Mouse (Mus musculus) thymus, postnatal 0 days (tissue): ENCODE results near the gene Efcab5. TPM values are rescaled to one million over a fixed set of nuclear protein-coding genes. Genes with fewer than 3 reads are reported as not detected.

Experiments
- DNase-seq: peaks from one replicate; pipeline ENCODE4 v3.0.0-alpha.2; 2015; ENCODE audit warnings: low spot score
- polyA plus RNA-seq: library from polyadenylated mRNA; unstranded; fragments of >200 nt; fragmentation: Nextera tagmentation; extraction: Ambion mirVana; gene quantifications from 2 replicates; pipeline ENCODE4 v1.2.1, GENCODE M21; 2015

Gene Efcab5
- 0.37 and 0.96 TPM in 2 replicates for polyA plus RNA-seq

DNA sequence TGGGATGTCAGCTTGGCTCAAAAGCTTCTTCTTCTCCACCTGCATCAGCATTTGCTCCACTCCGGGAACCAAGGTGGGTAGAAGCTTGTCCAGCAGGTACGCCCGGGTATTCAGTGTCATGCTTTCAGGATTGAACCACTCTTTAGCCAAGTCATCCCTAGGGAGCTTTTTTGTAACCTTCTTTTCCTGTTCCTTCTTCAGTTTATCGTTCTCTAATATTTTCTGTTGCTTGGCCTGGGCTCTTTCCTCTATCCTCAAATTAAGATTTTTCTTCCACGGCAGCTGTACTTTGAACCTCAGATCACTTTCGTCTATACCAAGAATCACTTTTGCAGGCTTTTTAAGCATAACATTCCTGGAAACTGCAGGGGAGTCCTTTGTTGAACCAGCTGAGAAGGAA is at the start of gene Efcab5:
Gene Efcab5, minus strand, starts transcription at position 101 of the 400 bp plus-strand sequence.
- no peak for DNase-seq

- no peak for DNase-seq
These were observed 46.5 kb upstream of the Efcab5 start for GRCm38 (mm10) chr11:77235267-77235666.

DNA sequence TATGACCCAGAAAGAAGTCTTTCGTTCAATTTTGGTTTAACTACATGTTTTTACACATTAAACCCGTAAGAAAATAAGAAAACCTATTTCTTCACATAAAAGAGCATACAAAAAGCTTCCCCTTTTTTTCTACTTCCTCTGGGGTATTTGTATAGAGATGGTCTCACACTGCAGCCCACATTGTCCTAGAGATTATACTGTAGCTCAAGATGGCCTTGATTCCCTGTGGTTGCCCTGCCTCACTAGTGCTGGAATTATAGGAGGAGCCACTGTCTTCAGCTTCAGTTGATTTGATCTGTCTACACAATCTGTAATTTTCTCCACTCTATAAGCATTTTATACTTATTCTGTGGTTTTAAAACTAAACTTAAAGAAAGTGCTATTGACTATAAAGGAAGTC is 42.7 kb upstream of the Efcab5 start:
- DNase-seq, result no peak

GRCm38 (mm10) chr11:77230765-77231164 is 42.0 kb upstream of the Efcab5 start:
- DNase-seq, result no peak

GRCm38 (mm10) chr11:77216761-77217130 is 28.0 kb upstream of the Efcab5 start:
- peak; percentile 60 for DNase-seq

- DNase-seq, result peak; percentile 94
These were observed 27.4 kb upstream of the Efcab5 start, which contains the start of gene Ssh2 for GRCm38 (mm10) chr11:77215951-77216760. TSS of gene Ssh2 (plus strand) at chr11:77216287.

- no peak for DNase-seq
These were observed 26.7 kb upstream of the Efcab5 start for GRCm38 (mm10) chr11:77215483-77215882.

DNA sequence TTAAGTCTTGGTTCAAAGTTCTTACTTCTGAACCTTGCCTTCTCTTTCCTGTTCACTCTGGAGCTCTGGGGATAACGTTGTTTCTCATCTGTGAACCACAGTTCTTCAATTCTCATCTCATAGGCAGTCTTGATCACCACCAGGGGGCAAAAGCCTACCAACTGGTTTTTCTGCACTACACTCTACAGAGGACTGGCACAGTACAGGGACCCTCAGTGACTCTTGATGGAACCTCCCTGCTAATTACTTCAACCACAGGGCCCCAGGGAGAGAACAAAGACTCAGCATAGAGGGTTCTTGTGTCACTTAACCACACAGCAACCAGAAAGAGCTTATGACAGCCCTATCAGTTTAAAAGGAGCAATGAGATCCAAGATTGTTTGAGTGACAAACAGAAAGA is 26.0 kb upstream of the Efcab5 start:
- peak; percentile 88 for DNase-seq

DNA sequence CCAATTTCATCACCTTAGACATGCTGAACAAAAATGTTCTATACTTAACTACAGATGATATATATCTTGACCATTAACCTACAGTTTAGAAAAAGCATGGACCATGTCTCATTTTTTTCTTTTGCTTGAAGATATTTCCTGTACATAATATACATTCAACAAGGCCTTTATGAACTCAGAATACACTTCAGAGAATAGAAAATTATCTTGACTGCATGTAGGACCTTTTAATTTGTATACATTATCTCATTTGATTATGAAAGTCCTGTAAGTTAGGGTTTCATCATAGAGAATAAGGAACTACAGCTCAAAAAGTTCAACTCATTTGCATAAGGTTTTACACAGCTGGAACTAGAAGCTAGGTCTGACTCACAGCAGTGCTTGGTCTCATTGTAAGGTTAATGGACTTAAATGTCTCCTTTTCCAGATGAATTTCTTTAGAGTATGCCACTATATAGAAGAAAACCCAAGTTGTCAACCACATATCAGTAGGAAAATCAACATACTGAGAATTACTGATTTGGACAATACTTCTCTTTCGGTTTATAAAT is 25.4 kb upstream of the Efcab5 start:
- no peak for DNase-seq

DNA sequence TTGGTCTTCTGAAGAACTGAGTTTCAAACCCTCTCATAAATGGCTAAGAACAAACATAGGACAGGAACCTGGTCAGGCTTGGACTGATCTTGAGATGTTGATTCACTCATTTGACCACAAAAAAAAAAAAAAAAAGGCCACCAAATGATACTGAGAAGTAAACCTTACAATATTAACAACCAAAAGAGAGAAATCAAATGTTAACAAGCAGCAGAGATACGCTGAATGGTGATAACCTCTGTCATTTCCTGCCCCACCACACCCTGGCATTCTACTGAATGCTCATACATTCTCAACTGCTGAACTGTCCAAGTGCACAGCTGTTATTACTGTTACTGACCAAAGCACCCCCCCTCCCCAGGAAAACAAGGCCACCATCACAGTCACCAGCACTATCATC is 11.9 kb upstream of the Efcab5 start:
- DNase-seq, result no peak

DNA sequence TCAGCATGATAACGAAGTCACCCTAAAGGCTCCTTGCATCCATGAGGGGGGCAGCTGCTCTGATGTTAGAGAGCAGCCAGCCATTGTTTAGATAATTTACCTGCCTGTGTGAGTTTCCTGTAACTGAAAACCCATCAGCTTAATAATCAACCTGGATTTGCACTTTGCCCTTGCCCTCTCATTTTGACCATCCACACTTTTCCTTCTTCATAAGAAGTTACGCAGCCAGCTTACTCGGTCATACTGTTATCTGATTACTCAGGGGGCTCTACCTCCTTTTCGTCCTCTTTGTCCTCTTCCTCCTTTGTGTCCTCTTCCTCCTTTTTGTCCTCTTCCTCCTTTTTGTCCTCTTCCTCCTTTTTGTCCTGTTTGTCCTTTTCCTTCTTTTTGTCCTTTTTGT is 10.9 kb upstream of the Efcab5 start:
- no peak for DNase-seq

- no peak for DNase-seq
These were observed 7.7 kb upstream of the Efcab5 start for GRCm38 (mm10) chr11:77196181-77197143.

GRCm38 (mm10) chr11:77195360-77196109 is 6.8 kb upstream of the Efcab5 start:
- DNase-seq, result no peak

- DNase-seq, result no peak
These were observed 6.0 kb upstream of the Efcab5 start for GRCm38 (mm10) chr11:77194762-77195161.

- DNase-seq, result no peak
These were observed 5.3 kb upstream of the Efcab5 start for GRCm38 (mm10) chr11:77193941-77194553.

GRCm38 (mm10) chr11:77193410-77193809 is 4.6 kb upstream of the Efcab5 start:
- DNase-seq, result no peak

GRCm38 (mm10) chr11:77184926-77185325 is 3.8 kb downstream of the Efcab5 start:
- DNase-seq, result no peak

- DNase-seq, result no peak
These were observed 6.2 kb downstream of the Efcab5 start for GRCm38 (mm10) chr11:77182616-77183015.

DNA sequence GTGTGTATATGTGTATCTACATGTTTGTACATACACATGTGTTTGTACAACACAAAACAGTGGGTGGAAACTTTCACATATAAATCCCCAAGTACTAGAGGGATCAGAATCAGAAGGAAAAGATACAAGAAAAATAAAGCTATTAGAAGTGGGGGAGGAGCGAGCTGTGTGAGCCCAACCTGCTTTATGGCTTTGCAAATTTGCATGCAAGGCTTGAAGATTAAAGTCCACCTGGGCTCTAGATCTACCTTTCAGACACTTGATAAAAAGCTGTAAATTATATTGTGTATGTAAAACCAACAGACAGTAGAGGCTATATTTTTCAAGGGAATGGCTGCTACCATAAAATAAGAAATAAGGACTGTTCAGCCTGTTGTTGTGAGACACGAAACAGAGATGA is 6.7 kb downstream of the Efcab5 start:
- DNase-seq, result no peak

GRCm38 (mm10) chr11:77181528-77181927 is 7.2 kb downstream of the Efcab5 start:
- no peak for DNase-seq

- peak; percentile 34 for DNase-seq
These were observed 7.9 kb downstream of the Efcab5 start for GRCm38 (mm10) chr11:77180886-77181285.
